Mouse (Mus musculus): ENCODE measurements around the gene Pak7. TPM values are rescaled to one million over a fixed set of nuclear protein-coding genes. Genes with fewer than 3 reads are reported as not detected.

Gene Pak7
- polyA plus RNA-seq, 3 experiments from 2014 or later = not detected

Other genes starting within 250 kb of the Pak7 start
- gene Ankef1, start 113.9 kb upstream of the Pak7 start, polyA plus RNA-seq (2017; shearing (Covaris generic)) = under 1 TPM in 1 of 3 experiments, not detected in 2; 0.15 TPM

All from inflammation-experienced regulatory T-cells, adult 6 months (primary cell).